Mouse (Mus musculus) brain, embryonic 14.5 days (tissue): ENCODE results near the gene Col26a1.

ENCODE experiments used
- CTCF ChIP-seq: fragments of 200-500 bp; IDR thresholded peaks from 2 replicates; pipeline ENCODE4 v1.5.1; 2012; ENCODE audit warnings: inconsistent platforms, mild to moderate bottlenecking, moderate library complexity, borderline replicate concordance; ENCODE audit not compliant: insufficient read depth, insufficient read length; ENCODE audit errors: extremely low read depth
- POLR2A ChIP-seq: fragments of 200-500 bp; IDR thresholded peaks from 2 replicates; pipeline ENCODE4 v1.6.1; 2012; ENCODE audit warnings: mild to moderate bottlenecking, inconsistent platforms, borderline replicate concordance; ENCODE audit not compliant: poor library complexity, insufficient read depth, insufficient read length, severe bottlenecking; ENCODE audit errors: extremely low read depth

DNA sequence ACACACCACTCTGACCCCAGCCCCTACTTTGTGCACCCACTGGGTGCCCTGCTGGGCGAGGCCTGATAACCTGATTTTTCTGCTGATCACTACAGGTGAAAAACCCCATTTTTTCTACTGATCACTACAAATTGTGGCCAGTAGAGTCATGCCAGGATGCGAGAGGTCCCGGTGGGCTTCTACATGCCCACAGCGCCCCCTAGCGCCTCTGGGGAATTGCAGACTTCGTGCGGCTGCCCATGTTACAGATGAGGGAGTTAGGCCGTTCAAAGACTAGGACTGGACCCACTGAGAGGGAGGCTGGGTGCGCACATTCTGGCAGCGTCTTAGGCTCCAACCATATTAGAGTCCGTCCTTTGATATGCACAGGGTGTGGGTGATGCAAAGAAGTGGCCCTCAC, 168.1 kb downstream of the Col26a1 start:
- TF ChIP-seq POLR2A, result no peak
- TF ChIP-seq CTCF, result peak; percentile 63
